Mouse (Mus musculus) layer of hippocampus, adult 8-10 months (tissue): ENCODE measurements around the gene Sox5. TPM values are rescaled to one million over a fixed set of nuclear protein-coding genes. Genes with fewer than 3 reads are reported as not detected.

Experiments
- DNase-seq, 2 experiments: peaks; one replicate each; pipeline ENCODE4 v3.0.0; 2022; ENCODE audit warnings: low spot score in 2 of 2
- total RNA-seq, 4 experiments: library from RNA; stranded (reverse); gene quantifications; 2 replicates each; pipeline ENCODE4 v1.2.4; 2022

The Sox5 gene
- total RNA-seq, 4 experiments from 2014 or later: 38.4 to 42.4 (median 40.8) TPM

DNA sequence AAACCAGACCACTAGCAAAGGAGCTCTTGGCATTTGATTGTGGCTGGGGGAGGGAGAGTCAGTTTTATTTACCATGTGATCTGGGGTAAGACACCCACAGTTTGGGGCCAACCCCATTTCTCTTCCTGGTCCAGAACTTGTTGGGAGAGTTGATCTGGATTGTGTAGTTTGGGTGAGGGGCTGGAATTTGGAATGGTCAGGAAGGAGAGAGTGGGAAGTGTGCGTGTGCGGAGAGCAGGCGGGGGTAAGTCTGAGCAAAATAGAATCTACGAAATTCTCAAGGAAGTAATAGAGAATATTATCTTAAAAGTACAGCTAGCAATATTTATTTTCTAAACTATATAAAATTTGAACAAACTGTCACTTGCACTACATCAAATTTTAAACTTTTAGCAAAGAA lies 445.0 kb downstream of the Sox5 start:
- DNase-seq: no peak

DNA sequence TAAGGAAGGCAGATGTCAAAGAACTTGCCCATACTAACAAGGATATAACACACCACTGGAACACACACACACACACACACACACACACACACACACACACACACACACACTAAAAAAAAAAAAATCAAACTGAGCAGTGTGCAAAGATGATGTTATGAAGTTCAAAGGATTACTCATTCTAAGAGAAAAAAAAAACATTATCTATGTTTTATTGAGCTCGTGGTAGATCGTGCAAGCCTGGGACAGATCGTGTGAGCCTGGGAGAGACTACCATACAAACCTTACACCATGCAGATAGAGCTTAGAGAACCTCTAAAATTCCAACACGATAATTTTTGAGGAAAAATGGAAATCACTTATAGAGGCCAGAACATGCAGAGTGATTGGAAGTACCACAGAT lies 448.6 kb downstream of the Sox5 start:
- DNase-seq: no peak

DNA sequence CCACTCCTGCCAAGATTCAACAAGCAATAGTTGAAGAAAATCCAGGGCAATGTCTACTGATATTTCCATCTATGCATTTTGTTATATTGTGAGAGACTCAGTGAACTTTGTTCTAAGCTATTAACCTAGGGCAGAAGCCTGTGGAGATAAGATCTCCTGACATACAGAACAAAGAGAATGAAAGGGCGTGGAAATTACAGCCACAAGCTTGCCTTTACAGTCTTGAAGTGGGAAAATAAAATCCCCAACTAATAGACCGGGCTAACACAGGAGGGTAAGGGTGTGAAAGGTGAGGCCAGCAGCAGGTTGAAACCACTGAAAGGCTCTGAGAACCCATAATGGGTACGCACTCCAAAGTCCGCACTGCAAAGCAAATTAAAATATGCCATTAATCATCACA lies 449.8 kb downstream of the Sox5 start:
- DNase-seq: no peak

DNA sequence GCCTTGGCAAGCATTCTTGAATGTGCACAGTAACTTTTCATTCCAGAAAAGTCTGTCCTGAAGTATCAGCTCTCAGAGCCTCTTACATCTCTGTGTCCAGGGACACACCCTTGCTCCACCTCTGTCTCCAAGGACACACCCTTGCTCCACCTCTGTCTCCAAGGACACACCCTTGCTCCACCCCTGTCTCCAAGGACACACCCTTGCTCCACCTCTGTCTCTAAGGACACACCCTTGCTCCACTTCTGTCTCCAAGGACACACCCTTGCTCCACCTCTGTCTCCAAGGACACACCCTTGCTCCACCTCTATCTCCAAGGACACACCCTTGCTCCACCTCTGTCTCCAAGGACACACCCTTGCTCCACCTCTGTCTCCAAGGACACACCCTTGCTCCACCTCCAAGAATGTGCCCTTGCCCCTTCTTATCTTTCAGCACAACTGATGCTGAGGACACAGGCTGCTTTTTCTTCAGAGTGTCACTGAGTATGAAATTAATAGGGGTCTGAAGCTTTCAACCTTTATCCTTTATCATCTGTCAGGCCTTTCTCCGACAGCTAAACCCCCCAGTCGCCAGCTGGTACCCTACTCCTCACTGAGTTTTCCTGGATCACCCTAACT lies 452.4 kb downstream of the Sox5 start:
- DNase-seq: no peak

DNA sequence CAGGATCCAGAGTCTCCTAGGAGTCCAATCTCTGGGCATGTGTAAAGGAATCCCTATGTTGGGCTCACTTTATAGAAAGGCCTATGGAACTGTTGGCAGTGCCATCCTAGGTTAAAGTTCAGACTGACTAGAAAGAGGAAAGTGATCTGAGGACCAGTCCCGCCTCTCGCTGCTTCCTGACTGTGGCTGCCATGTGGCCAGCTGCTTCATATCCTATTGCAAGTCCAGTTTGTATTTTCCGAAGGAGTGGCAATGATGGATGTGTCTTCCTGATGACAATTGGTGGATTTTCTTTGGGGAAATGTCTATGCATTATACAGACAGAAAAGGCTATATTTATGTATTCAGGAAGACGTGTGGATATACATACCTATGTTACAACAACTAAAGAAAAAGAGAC lies 453.0 kb downstream of the Sox5 start:
- DNase-seq: no peak

DNA sequence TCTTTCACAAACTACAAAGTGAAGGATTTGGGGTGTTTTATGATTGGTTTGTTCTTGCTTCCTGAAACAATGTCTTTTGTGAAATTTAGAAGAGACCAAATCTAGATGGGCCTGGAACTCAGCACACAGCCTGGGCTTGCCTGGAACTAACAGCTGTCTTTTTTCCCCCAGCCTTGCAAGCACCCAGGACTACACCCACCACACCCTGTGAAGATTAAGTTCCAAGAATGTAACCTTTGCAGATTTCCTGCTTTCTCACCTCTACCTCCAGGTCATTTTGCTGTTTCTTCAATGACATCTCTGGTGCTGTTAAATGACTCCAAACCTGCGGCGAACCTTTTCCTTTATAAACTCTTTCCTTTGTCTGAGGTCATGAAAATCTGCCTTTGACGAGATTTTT lies 455.0 kb downstream of the Sox5 start:
- no peak for DNase-seq

DNA sequence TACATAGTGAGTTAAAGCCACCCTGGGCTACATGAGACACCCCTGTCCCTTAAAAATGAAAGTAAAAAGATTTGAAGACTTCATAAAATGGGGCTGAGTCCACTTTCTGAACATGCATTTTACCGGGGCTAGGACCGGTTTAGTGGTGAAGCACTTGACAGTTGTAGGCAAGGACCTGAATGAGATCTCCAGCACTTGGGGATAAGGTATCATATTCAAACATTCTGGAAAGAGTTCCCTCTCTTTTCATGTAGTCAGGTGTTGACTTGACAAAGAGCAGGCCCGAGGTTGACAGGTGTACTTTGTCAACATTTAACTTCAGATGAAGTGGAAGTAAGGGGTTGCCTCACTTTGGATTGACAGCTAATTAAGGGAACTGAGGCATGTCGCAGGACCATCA lies 458.4 kb downstream of the Sox5 start:
- DNase-seq: no peak

DNA sequence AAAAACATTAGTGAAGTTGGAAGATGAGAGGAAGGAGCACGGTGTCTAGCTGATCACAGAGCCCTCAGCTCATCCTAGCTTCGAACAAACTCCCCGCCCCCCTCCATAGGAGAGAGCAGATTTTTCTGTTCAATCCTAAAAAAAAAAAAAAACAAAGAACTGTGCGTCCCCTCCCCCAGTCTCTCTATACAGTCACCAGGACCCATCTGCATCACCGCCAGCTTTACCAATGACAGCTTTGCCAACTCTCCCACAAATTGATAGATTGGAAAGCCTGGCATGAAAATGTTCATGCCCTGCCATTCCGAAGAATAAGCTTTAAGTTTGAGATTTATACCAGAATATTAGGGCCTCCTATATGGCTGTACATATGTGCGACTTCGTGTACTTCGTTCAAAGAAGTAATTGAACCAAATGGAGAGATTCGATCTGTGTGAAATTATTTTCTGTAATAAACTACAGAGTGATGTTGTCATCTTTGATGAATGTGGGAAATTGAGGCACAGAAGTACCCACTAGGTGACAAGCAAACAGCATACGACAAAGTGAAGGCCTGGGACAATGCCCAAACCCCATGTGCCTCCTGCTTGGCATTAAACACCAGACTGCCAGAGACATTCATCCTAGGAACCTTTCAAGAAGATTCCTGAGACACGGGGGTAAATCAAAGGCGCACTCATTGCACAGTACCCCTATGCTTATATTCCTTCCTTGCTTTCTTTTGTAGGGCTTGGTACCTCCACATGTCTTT lies 459.3 kb downstream of the Sox5 start:
- DNase-seq: no peak

DNA sequence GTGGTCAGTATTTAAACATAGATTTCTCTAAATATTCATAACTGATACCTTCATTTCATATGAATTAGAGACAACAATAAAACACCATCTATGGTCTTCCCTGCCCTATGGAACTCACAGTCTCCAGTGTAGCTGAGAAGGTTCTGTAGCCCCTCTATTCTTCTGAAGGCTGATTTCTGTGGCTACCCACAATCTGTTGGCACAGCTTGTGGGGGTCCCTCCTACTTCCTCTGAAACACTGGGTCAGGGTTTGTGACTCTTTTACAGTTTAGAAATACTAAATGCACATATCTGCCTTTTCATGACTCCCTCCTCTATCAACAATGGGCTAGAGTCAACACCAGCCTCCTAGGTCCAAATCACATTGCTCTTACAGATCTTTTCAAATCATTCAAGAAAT lies 461.4 kb downstream of the Sox5 start:
- no peak for DNase-seq

DNA sequence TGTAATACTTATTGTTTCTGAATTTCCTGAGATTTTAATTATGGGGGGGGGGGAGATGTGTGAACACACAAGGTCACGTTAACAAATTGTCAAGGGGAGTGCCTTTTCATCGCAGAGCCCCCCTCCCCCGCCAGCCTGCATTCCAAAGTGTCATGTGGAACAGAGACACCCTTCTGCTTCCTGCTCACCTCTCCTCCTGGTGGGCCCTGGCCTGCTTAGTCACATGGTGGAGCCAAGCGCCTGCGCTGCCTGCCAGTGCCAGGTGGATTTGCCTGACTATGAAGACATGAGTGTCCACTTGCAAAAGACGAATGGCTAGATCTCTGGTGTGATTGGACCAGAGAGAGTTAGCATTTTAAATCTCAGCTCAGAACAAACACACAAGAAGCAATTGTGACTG lies 462.1 kb downstream of the Sox5 start:
- no peak for DNase-seq

DNA sequence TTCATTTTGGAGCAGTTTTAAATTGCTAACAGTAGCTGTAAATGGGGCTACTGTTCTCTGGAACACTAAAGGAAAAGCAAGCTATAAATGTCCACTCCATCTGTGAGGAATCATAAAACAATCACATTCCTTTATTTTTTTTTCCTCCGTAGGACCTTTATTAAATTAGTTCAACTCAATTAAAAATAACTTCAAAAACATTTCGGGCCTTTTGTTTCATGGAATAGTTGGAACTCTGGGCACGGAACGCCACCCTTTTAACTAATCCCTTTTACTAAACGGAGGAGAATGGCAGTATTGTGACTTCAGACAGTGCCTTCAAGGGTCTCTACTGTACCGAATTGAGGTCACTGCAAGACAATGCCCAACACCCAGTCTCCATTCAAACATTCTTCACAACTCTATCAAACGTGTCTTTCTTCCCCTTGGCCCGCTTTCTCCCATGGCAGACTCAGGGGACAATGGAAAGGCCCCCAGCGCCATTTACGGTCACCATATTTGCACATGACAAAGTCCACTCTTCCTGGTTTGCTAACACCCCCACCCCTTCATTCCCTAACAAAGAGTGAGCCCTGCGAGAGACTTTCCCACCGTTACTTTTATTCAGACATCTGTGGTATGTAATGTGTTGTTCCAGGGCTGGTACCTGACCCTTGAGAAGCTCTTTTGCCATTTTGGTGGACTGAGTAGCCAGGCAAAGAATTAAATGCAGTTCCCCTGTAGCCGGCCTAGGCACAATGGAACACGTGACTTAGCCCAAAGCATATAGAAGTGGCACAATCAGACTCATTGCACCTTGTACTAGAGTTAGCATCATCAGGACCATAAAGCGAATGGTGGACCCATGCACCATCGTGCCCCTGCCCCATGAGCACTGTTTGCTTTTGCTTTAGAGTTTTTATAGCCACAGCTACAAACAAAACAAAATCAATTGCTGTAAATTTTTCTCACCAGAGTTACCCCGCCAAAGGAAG lies 468.7 kb downstream of the Sox5 start:
- no peak for DNase-seq

DNA sequence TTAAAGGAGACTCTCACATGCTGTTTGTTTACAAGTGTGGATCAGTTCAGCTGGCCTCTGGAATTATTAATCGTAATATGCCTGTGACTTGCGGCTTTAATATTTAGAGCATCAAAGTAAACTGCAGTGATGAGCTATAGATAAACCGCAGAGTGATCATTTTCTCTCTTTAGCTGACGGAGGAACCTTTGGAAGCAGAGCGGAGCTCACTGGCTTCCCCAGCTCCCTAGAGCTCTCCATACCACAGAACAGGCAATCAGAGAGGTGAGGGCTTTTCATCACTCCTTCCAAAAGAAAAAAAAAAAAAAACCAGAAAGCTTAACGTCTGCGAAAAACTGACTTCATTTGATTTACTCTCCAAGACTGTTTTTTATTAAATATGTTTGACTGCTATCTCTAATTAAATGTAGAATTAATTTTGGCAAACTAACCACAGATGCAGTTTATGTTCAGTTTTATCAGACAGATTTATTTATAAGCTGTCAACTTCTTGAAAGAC lies 469.4 kb downstream of the Sox5 start:
- no peak for DNase-seq

DNA sequence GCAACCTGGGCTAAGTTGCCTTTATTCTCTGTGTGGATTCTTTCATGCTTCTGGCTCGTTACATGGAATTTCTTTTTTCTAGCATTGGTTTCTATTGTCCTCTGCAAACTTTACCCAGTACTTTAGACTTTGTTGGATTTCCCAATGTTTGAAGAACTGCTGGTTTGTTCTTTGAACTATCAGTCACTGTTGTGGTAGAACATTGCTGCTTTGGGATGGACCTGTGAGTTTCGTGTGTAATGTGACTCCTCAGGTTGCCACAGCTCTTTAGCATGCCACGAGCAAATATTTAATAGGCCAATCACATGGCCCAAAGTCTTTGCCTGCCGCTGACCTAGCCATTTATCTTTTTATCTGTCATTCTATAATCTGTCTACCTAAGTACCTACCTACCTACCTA lies 470.0 kb downstream of the Sox5 start:
- DNase-seq: no peak

DNA sequence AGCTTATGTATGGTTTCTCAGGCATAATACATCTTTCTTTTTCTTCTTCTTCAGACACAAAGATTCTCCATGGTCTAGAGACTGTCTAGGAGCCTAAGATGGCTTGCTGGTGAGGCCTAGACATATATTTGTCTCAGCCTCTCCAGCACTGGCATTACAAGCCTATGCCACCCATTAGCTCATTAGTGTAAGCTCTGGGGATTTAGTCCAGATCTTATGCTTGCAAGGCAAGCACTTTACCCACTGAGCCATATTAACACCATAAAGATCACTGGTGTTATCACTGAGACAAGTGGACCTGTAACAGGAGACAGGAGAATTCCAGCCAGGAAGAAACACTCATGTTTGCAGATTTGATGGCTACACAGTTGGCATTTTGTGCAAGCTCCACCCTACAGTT lies 472.6 kb downstream of the Sox5 start:
- no peak for DNase-seq

DNA sequence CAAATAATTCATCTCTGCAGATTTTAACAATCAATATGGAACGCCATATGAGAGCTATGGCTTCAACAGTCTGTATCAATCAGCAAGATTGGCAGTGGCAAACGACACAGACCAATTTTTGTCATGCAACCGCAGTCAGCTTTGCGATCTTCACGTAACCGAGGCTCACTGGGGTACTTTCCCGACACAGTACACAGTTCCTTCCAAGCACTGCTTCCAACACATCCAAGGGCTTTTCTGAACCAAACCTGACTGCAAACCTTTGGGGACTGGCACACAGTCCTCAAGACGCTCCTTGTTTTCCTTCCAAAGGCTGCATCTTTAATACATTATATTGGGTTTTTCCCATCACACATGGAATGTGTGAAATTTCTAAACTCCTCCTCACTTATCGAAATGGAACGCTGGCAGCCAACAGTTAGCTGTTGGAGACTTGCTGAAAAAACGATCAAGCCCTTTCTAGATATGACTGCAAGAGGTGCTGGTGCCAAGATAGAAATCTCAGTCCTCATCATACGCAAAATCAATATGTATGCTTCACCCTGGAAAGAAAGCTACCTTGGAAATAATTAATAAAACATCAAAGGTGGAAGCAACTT lies 474.1 kb downstream of the Sox5 start:
- DNase-seq: no peak

DNA sequence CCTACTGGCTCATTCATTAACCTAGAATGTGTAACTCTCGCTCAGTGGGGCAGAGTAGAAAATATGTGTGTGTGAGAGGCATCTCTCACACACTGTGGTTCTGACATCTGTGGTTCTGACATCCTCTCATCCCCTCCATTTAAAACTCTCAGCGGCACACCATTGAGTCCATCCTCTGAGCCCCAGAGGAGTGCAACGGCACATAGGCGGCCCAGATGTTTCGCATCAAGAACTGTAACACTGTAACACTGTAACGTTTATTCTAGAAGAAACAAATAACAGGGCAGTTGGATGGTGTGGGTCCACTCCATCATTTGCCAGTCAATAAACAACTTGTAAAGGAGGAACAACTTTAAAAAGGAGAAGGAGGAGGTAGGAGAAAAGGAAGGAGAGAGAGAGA lies 479.0 kb downstream of the Sox5 start:
- DNase-seq: no peak

DNA sequence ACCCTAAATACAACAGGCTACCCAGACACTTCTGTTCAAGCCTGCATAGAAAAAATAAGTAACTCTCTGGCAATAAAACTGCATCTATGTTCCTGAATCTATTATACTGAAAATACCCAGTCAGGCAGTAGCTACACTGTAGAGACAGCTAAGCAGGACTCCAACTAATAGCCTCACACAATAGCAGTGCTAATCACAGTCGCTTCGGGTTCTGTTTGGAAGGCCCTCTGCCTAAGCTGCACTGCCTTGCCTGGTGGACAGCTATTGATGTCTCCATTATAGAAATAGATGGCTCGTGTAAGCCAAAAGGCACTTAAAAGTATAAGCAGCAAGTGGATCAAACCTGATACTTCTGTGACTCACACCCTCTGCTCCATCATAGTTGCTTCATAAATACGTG lies 480.7 kb downstream of the Sox5 start:
- no peak for DNase-seq

DNA sequence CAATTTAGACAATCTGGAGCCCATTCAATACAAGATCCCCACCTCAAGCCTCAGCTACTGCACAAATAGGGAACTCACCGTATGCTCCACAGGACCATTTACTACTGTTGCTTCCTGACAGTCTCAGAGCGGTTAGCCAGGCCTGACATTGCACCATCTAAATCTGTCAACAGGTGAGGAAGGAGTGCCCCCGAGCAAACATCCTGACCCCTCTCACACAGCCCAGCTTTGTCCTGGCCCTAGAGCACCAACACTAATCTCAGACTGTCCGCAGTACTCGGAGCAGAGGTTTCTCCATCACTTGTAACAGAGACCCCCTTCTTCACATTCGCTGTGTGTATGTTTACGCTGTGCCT lies 482.3 kb downstream of the Sox5 start:
- no peak for DNase-seq

DNA sequence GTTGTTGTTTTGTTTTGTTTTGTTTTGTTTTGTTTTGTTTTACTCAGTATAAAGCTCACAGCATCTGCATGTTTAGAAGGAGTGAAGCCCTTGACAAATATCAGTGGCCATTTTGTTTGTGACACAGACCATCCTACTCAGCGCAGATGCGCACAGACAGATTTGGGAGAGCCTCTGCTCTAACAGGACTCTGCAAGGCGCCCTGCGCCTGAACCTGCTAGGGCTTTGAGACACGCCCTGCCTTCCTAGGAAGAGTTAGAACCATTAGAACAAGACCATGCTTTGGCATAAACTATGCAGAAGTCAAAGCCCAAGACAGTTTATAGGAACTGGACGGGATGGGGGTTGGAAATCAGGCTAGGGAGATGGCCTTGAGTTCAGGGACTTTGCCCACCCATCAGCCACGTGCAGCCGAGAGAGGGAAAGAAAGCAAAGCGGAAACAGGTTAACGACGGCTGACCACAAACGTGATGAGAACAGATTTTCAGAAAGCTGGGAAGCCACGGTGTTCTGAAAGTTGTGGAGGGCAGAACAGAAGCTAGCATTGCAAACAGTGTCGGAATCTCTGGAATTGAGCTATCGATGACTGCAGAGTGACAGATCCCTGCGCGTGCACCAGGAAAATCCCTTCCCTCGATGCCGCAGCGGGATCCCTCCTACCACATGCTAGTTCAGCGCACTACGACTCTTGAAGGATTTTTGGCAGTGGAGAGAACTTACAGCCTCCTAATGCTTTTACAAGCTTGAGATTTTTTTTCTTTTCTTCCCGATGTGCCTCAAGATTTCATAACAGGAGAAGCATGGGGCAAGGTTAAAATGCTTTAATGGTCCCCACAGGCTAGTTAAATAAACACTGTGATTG lies 482.9 kb downstream of the Sox5 start:
- no peak for DNase-seq

DNA sequence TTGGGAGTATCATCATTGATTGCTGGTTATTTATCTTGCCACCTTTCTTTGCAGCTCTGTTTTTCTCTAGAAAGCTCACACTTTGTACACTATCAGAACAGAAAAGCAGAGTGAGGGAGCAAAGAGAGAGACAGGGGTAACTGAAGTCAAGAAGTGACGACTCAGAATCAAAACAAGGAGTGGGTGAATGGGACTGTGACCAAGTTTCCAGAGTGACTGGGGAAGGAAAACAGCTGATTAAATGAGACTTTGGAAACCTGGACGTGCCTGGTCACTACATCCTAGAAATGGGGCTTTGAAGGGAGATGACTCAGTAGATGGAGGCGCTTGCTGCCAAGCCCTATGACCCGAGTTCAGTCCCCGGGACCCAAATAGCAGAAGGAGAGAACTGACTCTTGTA lies 483.9 kb downstream of the Sox5 start:
- DNase-seq: no peak

DNA sequence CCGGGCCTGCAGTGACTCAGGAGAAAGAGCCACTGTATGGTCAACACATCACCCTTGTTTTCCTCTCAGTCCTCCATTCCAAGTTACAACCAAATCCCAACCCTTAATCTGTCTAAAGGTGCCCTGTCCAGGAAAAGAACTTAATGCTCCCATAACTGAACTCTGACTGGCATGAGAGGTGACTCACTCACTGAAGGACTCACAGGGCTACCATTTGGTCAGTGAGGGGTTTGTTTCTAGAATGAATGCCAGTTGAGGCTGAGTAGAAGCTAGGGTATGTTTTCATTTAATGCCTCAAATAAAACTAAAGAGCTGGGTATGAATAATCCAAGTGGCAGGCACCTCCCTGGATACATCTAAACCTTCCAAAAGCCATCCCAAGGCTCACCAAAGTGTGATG lies 484.6 kb downstream of the Sox5 start:
- DNase-seq: no peak
